Mouse (Mus musculus) urinary bladder, postnatal 25 days (tissue): ENCODE data around the gene Ppm1n.
A peak's percentile ranks its signal among the peaks of the same experiment; 100 is the strongest.

Source experiments
- DNase-seq: peaks from one replicate; pipeline ENCODE4 v3.0.0; 2022; ENCODE audit warnings: low spot score

Gene Ppm1n

GRCm38 (mm10) chr7:19307739-19308453, 28.0 kb upstream of the Ppm1n start:
- peak; percentile 58 for DNase-seq

GRCm38 (mm10) chr7:19306819-19307738, 27.2 kb upstream of the Ppm1n start:
- no peak for DNase-seq

GRCm38 (mm10) chr7:19305796-19306765, 26.2 kb upstream of the Ppm1n start:
- no peak for DNase-seq

GRCm38 (mm10) chr7:19305413-19305735, 25.5 kb upstream of the Ppm1n start:
- no peak for DNase-seq

GRCm38 (mm10) chr7:19304501-19305412, 24.9 kb upstream of the Ppm1n start:
- no peak for DNase-seq

GRCm38 (mm10) chr7:19303770-19304169, 23.9 kb upstream of the Ppm1n start:
- DNase-seq, result peak; percentile 75

- DNase-seq, result no peak
Measured at GRCm38 (mm10) chr7:19303046-19303305, 23.1 kb upstream of the Ppm1n start.

GRCm38 (mm10) chr7:19302264-19303045, 22.6 kb upstream of the Ppm1n start:
- DNase-seq, result no peak

GRCm38 (mm10) chr7:19301461-19302263, 21.8 kb upstream of the Ppm1n start:
- DNase-seq, result no peak

- DNase-seq, result peak; percentile 71
Measured at GRCm38 (mm10) chr7:19300501-19301421, 20.9 kb upstream of the Ppm1n start.

GRCm38 (mm10) chr7:19299194-19299593, 19.3 kb upstream of the Ppm1n start:
- no peak for DNase-seq

- no peak for DNase-seq
Measured at GRCm38 (mm10) chr7:19297794-19298193, 17.9 kb upstream of the Ppm1n start.

GRCm38 (mm10) chr7:19297034-19297433, 17.2 kb upstream of the Ppm1n start:
- DNase-seq, result no peak

GRCm38 (mm10) chr7:19295503-19296185, 15.8 kb upstream of the Ppm1n start:
- DNase-seq, result peak; percentile 98

GRCm38 (mm10) chr7:19290969-19291596, 11.2 kb upstream of the Ppm1n start:
- no peak for DNase-seq

GRCm38 (mm10) chr7:19284763-19285162, 4.9 kb upstream of the Ppm1n start:
- DNase-seq, result no peak

GRCm38 (mm10) chr7:19283406-19283804, 3.5 kb upstream of the Ppm1n start:
- DNase-seq, result no peak
